Mouse (Mus musculus): ENCODE measurements around the gene Arhgef17.

Gene Arhgef17

DNA sequence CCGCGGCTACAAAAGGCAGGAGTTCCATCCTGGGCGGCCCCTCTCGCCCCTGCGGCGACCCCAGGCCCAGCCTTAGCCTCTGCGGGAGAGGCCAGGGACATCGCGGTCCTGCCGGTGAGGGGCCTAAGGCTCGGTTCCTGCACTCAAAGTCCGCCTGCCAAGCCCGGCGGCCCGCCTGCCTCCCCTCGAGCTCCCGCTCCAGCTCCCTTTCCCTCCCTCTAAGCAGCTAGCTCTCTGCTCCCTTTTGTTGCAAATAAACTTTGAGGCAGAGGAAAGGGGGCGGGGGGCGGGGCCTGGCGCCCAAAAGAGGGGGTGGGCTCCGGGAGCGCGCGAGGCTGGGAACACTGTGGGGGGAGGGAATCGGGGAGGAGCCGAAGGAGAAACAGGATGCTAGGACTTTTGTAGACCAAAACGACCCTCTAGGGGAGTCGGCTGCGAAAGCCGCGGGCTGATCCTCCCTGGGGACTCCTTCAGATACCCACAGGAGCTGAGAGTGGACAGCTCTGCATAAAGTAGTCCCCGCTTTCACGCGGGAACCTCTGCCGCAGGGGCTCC lies at the start of gene Arhgef17:
Gene Arhgef17 (minus strand): TSS at position 182 of the 555 bp plus-strand sequence.
- peak; percentile 90 for DNase-seq

DNA sequence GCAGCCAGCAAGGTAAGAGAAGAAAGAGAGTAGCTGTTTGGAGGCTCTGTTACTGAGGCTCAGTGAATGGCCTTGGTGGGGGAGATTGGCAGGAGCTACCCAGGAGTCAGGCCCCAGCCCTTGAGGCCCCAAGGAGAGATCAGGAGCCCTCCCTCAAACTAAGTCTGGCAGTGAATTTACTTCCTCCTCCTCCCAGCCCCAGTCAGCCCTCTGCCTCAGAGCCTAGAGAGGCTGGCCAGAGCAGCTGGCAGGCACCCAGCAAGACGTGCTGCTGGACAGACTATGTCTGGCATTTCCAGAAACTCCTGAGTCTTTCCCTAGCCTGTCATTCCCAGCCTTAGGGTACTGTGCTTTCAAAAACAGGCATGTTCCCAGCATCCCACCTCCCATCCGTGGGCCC lies 47.3 kb upstream of the Arhgef17 start:
- no peak for DNase-seq

DNA sequence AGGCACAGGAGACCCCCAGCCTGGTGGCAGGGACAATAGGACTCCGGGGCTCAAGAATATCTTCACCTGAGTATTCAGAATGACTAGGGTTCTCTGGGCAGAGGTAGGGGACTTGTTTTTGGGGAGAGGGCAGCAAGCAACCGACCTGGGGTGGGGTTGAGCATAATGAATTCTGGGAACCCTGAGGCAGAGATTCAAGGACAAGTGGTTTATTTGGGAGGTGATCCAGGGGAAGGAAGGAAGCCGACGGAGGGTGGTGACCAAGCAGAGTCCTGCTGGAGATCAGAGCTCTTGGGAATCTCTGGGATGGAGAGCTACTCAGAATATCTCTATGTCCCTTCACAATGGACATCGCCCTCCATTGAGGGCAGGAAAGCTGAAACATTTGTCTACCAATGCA lies 46.3 kb upstream of the Arhgef17 start:
- no peak for DNase-seq

DNA sequence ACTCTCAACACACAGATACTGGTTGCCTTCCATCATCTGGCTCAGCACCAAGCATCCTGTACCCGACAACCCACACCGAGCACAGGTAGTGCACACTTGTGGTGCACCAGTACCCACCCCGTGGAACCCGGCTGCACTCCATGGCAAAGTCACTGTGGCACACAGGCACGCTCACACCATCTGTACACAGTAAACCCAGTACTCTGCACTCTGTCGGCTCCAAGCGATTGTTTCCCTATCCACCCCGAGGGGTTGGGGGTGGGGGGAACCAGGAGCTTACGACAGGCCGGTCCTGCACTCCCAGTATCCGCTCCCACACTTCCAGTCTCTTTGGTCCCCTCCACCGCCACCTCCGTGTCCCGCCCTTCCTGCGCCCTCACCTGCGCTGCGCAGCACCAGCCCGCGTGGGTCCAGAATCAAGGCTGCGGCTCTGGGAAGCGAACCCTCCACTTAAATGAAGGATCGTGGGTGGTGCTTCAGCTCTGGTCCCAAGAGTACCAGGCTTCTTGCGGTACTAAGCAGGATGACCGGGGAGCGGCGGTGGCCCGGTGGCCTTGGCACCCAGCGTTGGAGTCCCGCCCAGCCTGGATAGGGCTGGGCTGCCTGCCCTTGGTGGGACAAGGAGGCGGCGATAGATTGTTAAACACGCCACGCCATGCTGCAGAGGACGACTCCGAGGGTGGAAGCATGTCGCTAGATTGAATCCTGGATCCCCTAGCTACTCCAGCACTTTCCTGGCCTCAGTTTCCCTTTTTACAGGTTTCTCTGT lies 42.4 kb upstream of the Arhgef17 start, which contains the start of gene P2ry6:
Gene P2ry6 (minus strand): TSS at position 515 of the 769 bp plus-strand sequence.
- peak; percentile 38 for DNase-seq

DNA sequence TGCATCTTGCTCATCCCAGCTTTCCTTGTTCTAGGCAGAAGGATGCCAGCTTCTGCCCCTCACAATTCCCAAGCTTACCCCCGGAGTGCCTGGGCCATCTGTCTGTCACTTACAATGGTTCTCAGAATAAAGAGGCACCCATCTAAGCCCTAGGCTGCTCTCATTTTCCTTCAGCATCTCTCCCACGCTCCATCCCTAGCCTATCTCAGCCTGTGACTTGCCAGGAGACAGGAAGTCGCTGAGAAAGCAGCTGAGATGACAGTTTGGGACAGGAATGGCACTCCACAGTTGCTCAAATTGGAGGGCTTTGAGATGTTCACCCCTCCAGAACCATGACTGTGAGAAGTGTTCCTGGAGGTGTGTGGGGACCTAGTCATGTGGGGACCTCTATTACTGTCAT lies 41.0 kb upstream of the Arhgef17 start:
- DNase-seq = no peak

DNA sequence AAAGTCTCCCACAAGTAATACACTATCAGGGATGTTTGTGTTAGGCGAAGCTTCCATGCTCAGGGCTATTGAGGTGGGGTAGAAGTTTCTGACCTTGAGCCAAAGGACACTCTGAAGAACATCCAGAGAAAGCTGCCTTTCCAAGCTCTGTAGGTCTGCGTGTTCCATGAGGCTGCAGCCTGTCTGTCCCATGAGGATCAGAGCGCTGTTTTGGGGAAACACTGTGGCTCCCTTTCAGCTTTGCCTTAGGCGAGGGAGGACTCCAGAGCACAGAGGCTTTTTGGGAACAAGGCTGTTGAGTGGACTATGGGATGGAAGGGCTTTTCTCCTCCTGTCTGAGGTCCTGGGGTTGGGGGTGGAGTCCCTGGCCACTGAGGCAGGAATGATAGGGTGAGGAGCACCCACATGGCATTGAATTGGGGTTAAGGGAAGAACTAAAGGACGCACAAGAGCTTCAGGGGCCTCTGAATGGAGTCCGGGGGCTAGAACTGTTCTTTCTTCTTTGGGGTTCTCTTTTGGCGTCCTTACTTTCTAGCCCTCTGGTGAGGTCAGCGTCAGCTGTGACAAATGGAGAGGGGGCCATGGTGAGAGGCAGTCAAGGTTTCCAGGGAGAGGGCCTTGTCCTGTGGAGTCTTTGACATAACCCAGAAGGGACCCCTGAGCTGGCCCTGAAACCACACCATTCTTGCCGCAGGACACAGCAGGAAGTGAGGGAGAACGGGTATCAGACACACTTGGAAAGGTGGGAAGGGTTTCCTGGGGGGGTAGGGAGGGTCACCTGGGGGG lies 37.2 kb upstream of the Arhgef17 start:
- DNase-seq = no peak

DNA sequence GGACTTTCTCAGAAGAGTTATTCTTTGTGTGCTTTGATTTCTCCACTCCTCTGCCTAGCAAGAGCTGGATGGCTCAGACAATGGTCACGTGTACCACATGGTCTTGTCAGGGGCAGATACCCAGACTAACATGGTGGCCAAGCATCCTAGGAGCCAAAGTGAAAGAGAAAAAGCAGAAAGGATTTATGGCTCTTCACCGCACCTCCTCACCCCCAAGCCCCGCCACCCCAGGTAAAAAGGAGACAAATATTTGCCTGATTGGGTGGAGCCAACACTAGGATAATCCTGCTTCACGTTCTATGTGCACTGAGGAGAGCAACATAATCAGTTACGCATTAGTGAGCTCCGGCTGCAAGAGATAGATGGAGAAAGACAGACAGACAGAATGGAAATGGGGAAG lies 36.5 kb upstream of the Arhgef17 start:
- DNase-seq = no peak

DNA sequence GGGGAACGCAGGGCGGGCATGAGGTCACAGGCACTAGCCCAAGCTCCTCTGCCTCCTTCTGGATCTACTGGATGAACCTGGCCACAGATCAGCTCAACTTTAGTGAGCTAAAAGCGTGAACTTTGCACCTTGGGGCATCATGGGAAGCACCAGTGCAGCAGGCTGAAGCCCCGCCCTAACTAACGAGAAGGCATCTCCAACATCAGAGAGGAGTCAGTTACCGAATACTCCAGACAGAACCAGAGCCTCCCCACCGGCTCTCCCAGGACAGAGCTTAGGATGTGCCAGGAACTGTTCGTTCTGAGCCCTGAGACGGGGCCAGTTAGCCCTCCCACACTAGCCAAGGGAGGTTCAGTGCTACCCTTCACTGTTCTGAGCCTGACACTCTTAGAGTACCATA lies 35.9 kb upstream of the Arhgef17 start:
- no peak for DNase-seq

DNA sequence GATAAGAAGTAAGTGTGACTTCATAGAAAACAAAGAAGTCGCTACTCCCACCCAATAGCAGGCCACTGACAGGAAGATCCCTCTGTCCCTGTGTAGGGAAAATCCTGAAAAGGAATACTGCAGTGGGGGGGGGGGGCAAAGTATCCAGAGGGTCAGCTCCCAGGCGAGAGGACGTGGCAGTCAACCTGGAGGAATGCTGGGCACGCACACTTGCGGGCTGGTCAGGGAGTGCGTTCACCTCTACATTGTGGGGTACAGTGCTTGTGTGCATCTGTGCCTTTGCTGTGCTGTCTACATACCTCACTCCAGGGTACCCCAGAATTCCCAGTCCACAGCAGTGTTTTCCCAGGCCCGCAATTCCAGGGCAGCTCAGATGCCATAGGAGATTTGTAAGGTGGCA lies 34.1 kb upstream of the Arhgef17 start:
- no peak for DNase-seq

DNA sequence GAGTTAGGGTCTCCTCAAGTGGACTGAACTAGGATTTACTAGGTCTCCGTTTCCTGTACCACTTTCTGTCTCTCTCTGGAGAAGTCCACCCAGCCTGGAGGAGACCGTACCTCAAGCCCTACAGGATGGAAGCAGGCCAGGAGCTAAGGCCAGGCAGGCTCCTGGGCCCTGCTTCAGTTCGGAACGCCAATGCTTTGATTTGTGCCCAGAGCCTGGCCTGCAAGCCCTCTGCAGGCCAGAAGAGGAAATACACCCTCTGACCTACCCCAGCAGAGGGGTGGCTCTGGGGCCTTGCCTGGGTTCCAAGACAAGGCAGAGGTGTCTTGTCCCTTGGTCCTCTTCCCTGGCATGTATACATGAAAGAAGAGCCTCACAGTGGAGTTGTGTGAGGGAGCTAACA lies 33.2 kb upstream of the Arhgef17 start:
- peak; percentile 67 for DNase-seq

DNA sequence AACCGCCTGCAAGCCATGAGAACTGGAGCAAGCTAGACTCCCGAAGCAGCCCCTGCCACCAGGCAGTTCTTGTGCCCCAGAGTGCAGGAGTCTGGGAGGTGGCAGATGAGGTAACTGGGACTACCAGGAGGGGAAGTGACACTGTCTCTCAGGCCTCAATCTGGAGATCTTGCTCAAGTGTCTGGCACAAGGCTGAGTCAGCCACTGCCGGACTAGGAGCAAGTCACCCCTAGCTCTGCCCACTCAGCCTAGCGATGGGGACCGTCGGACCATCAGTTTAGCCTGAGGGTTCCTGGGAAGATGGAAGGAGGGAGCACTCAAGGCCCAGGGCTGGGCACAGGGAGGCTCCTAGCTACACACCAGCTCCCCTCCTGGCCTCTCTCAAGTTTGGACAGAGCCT lies 32.3 kb upstream of the Arhgef17 start:
- no peak for DNase-seq

DNA sequence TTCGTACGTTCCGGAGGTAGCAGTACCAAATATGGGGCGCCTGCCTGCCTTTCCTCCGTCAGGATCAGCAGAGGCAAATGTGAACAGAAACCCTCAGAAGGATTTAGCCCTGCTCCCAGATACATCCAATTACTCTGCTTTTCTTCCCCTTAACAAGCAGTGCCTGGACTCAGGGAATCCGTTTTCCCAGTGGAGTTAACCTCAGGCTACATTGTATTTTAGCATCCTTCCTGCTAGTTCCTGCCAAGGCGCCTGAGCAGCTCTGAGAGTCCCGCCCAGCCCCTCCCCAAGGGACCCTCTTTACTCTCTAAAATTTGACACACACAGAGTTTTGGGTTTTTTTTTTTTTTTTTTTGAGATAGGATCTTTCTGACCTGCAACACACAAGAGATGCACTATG lies 31.5 kb upstream of the Arhgef17 start:
- no peak for DNase-seq

DNA sequence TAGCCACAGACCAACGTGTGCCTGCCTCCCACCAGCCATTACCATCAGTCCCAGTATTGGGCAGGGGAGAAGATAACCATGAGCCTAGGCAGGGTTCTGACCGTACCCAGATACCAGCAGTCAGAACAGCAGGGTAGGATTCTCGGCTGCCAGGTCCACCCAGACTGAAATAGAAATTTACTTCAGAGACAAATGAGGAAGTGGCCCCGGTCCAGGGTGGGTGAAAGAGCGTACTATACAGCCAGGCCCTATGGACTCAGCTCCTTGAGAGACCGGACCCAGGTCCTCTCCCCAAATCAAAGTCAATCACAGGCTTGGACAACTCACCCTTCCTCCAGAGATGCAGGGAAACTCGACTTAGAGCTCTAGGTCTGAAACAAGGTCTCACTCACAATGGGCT lies 29.2 kb upstream of the Arhgef17 start:
- no peak for DNase-seq

DNA sequence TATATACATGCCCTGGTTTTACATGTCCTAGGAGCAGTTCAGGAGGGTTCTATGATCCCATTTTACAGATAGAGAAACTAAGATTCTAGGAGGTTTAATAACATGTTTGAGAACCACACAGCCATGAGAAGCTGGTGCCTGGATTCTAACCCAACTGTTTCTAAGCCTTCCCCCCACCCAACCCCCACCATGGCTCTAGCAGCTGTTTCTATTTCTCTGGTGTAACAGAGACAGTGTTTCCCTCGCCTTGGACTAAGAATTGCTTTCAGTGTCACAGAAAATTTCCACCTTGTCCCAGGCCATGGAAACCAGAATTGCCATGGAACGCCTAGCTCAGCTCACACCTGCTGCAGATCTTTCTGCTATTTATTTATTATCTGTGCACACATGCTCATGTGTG lies 28.6 kb upstream of the Arhgef17 start:
- no peak for DNase-seq

DNA sequence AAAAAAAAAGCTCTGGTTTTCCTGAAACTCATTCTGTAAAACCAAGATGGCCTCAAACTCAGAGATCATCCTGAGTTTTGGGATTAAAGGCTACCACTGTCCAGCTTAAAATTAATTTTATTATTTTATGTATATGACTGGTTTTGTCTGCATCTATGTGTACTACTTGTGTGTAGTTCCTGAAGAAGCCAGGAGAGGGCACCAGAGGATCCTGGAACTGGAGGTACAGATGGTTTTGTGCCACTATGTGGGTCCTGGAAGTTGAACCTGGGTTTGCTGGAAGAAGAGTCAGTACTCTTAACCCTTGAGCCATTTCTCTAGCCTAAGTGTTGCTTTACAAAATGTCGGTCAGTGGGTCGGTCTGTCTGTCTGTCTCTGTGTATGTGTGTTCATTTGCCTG lies 26.5 kb upstream of the Arhgef17 start:
- no peak for DNase-seq

DNA sequence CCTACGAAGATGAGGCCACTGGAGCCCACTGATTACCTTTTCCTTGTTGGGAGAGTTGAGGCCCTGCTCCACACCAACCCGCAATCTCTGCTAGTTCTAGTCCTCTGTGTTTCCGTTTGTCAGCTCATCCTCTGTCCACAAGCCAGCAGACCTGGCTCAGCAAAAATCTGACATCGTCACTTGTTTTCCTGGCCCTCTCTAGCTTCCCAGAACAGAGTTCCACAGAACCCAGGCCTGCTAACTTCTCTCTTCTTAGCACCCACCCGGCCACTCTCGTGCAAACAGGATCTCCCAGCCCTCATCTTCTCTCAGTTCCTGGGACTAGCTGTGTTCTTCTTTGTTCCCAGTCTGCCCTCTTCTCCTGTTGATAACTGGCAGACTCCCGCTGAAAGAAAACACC lies 20.8 kb upstream of the Arhgef17 start:
- no peak for DNase-seq

DNA sequence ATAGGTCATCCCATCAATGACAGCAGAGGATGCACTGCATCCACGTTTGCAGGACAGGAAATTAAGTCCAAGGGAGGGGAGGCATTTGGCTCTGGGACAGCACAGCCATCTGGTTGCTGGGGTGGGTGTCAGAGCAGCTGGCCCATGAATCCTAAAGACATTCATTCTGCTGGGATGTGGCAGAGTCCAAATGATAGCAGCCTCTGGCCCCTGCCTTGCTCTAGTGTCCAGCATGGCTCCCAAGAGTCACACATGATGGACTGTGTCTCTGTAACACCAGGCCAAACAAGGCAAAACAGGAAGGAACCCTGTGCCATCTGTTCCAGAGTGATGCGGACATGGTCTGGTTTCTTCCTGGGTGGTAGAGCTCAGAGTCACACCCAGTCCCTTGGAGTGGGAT lies 20.0 kb upstream of the Arhgef17 start:
- no peak for DNase-seq

DNA sequence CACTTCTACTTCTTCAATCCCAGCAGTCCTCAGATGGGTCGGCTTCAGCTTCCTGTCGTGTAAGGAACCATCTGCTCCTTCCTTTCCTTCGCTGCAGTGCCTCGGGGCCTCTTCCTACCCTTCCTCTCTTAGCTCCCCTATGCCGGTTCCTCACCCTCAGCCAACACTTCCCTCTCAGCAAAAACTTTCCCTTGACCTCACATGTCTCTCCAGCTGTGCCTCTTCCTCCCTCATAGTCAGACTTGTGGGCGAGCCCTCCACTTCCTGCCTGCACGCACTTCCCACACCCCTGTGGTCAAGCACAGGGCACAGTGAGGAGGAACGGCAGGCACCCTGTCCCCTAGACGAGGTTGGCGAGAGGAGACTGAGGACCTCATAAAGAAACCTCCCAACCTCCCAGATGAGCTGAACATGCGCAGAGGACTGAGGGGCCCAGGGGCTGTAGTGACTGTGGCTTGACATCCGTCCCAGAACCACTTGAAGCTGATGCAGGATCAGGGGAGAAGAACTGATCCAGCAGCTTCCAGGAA lies 18.6 kb upstream of the Arhgef17 start:
- no peak for DNase-seq

DNA sequence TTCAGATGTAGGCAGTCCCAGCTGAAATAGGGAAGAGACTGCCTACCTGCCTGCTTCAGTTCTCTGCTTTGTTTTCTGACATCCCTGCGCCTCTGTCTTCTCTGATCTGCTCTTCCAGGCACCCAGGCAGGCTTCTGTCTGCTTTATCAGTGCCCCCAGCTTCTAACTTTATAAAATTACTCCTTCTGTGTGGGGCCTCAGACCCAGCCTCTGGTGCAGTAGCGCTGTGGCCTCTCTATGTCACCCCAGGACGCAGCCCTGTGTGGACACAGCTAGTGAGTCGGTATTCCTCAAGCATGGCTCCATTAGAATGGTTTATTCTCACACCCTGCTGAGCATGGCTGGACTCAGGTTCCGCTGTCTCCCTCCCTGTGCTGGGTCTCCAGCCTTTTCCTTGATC lies 18.1 kb upstream of the Arhgef17 start:
- DNase-seq = no peak

DNA sequence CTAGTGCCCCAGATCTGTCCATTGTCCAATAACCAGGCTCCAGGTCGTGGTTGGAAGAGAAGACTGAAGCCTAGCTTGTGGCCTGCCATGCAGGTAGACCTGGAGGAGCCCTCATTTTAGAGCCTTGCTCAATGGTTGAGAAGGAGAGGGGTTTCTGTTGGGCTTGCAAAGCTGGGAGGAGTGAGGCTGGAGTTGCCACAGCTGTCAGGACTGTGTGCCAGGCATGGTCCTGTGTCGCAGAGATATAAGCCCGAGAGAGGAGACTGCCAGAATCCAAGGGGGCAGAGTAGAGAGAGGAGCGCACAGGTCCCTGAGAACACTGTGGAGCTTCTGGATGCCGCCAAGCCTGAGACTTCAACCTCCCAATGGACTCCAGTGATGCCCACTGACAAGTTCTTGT lies 12.8 kb upstream of the Arhgef17 start:
- no peak for DNase-seq

DNA sequence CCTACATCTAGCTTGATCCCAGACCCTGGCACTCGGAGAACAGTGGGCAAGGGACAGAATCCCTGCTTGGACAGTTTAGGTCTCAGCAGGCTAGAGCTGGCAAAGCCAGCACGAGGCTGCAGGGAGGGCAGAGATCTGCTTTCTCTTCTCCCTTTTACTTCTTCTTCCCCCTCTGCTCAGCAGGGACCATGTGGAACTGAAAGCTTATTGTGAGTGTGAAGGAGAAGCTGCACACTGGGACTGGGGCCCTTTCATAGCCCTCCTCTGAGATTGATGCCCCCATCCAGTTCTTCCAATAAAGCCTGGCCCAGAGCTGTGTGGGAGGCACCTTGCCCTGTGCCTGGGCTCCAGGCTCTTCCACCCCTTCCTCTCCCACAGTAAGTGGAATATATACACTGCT lies 12.4 kb upstream of the Arhgef17 start:
- no peak for DNase-seq

DNA sequence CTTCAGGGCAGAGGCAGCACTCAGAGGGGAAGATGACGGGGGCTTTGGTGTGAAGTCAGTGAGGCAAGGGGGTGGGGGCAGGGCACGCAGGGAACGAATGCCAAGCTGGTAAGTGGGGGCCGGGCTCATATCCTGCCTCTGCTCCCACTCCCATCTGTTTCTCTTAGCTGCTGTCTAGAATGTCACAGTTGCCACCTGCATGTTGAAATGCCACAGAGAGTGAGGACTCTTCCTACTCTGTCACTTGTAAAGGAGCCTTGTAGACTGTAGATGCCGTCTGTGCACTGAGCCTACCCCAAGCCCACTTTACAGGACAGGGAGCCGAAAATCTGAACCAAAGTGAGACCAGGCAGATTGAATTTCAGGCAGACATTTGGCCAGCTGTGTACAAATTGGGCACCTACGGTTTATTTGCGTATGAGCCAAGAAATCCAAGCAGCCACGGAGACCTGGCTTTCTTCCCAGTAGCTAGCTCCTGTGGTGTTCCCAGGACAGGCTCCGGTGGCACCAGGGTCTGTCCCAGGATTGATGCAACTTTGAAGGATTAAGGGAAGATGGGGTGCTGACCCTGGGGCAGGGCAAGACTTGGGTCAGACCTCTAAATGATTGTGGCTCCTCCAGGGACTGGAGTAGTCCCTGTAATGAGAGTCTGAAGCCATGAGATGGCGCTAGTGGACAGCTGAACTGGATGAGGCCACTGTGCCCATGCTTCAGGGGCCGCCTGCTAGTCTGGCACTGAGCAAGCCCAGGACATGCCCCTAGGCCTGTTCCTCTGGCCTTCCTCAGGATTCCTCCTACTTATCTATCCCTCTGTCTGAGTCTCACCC lies 11.1 kb upstream of the Arhgef17 start:
- peak; percentile 80 for DNase-seq

DNA sequence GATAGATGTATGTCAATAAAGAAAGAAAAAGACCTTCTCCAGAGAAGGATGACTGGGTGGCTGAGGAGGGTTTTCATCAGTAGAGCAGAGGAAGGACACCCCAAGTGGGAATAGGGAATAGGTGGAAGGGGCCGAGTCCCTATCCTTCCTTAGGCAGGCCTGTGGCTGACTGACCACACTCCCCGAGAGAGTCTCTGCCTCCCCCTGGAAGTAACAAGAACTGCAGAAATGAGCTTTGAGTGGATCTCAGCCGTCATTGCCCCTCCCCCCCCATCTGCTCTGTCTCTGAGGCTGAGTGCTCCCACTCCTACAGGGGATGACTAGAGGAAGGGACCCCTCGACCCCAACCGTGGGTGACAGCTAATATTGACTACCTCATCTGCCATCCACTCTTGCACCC lies 9.3 kb upstream of the Arhgef17 start:
- DNase-seq = no peak
